Mouse (Mus musculus) testis, adult 2 months (tissue): ENCODE data around the gene Olfr45.

Experiments used
- CTCF ChIP-seq: fragments of 200-500 bp; IDR thresholded peaks from 2 replicates; pipeline ENCODE4 v1.5.1; 2012; ENCODE audit warnings: low read depth, mild to moderate bottlenecking, inconsistent platforms, low read length, moderate library complexity; ENCODE audit not compliant: control insufficient read depth, insufficient read depth, insufficient replicate concordance
- POLR2A ChIP-seq: fragments of 200-500 bp; IDR thresholded peaks from 2 replicates; pipeline ENCODE4 v1.6.1; 2012; ENCODE audit warnings: low read depth, mild to moderate bottlenecking, inconsistent platforms, low read length, moderate library complexity; ENCODE audit not compliant: control insufficient read depth

GRCm38 (mm10) chr7:140659630-140660029, 22.1 kb upstream of the Olfr45 start, which contains the start of gene Olfr539:
- no peak for TF ChIP-seq CTCF
- TF ChIP-seq POLR2A, result no peak
